Mouse (Mus musculus): ENCODE results near the gene Clns1a. TPM values are rescaled to one million over a fixed set of nuclear protein-coding genes. Genes with fewer than 3 reads are reported as not detected.

Gene Clns1a
- total RNA-seq, 1 experiment: 191 TPM

DNA sequence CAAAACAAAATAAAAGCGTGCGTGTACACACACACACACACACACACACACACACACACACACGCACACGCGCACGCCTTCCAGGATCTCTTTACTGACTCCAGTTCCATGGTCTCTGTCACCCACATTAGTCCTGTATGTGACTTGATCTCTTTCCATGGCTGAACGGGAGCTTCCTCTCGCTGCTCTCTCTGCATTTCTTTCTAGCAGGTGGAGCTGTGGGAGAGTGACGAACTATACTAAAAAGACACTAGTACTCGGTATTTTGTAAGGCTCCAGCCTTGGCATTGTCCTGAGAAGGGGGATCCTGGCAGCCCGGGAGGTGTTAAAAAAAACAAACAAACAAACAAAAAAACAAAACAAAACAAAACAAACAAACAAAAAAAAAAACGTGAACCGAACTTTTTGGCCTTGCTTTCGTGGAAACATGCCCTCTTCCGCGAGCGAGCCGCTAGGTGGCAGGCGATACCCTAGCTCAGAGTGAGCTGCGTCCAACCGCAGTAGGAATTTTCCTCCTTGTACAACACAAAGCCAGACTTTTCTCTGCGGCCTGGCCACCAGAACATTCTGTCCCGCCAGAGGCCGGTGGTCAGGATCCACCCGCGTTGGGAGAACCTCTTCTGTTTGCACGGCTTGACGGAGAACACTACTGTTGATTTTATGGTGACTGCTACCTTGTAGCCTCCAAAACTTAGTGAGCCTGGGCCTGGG, 51.5 kb downstream of the Clns1a start:
- Histone ChIP-seq H3K27ac (ENCODE audit: insufficient read depth, low read depth, low read length, poor library complexity, severe bottlenecking) (no peak overlapping the region), H3K9me3 (ENCODE audit: control insufficient read depth, insufficient read depth, low read depth, low read length) (no peaks in the 10 kb centered on the region), H3K4me3 (ENCODE audit: insufficient read depth in 1 of 2, low read depth in 1 of 2, low read length in 2 of 2, poor library complexity in 1 of 2, severe bottlenecking in 1 of 2) (no peak overlapping the region), H3K9ac (ENCODE audit: insufficient read depth, low read depth, low read length, poor library complexity, severe bottlenecking) (no peak overlapping the region), H3K36me3 (ENCODE audit: control insufficient read depth, insufficient read depth, low read length, poor library complexity, severe bottlenecking) (no peaks in the 10 kb centered on the region), H3K4me1 (ENCODE audit: control insufficient read depth in 2 of 2, insufficient read depth in 2 of 2, low read length in 2 of 2, poor library complexity in 1 of 2) (peaks cover 2 to 3% of the 10 kb centered on the region in 2 experiments; a peak in 2 of 4 replicates)
- in situ Hi-C loops (cut with MboI; ENCODE audit: low sequenced_read_pairs in 2 of 2, unreplicated experiment in 2 of 2): loop anchor here (5.0 to 10.0 kb wide), 2 partner anchors 234 to 367 kb away; partner anchors contain the start of gene Myo7a (in 1 of the 2)
- peak; percentile 56; the same call in 1 of the 2 replicates for TF ChIP-seq ZNF384 (IDR thresholded peaks at IDR 0.05; ENCODE audit: low read depth, low read length)
- TF ChIP-seq HCFC1 (IDR thresholded peaks at IDR 0.05; ENCODE audit: borderline replicate concordance, insufficient read depth, low read length): no peak
- TF ChIP-seq ZC3H11A (IDR thresholded peaks at IDR 0.05; ENCODE audit: borderline replicate concordance, low read depth, low read length): peak; percentile 83; the same call in 1 of the 2 replicates
- no peak for DNase-seq (ENCODE audit: low read depth, low spot score)

DNA sequence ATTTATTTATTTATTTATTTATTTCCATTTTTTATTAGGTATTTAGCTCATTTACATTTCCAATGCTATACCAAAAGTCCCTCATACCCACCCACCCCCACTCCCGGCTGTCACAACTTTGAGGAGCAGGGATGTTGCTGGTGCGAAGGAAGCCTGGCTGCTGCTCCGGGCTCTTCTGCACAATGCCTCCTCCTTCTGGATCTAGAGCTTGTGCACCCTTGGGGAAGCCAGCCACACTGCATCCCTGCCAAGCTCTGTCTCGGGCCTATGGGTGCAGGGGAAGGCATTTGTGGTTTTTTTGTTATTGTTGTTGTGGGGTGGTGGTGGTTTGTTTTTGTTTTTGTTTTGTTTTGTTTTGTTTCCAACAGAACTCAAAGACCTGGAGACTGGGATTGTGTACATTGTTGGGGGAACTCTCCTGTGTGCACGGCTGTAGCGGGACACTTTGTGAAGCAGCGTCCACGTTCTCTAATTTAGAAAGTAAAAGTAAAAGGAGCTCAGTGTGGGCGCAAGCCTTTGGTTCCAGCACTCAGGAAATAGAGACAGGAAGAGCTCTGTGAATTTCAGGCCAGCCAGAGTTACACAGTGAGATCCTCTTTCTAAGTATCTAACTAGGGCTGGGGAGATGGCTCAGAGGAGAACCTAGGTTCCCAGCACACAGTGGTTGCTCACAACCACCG, 52.2 kb downstream of the Clns1a start:
- Histone ChIP-seq H3K4me3 (ENCODE audit: insufficient read depth in 1 of 2, low read depth in 1 of 2, low read length in 2 of 2, poor library complexity in 1 of 2, severe bottlenecking in 1 of 2) (peak overlapping the region in 1 of 2 experiments; percentile 30; a peak in 1 of 4 replicates), H3K27ac (ENCODE audit: insufficient read depth, low read depth, low read length, poor library complexity, severe bottlenecking) (no peak overlapping the region), H3K36me3 (ENCODE audit: control insufficient read depth, insufficient read depth, low read length, poor library complexity, severe bottlenecking) (no peaks in the 10 kb centered on the region), H3K4me1 (ENCODE audit: control insufficient read depth in 2 of 2, insufficient read depth in 2 of 2, low read length in 2 of 2, poor library complexity in 1 of 2) (peaks cover 2 to 3% of the 10 kb centered on the region in 2 experiments; a peak in 2 of 4 replicates), H3K9ac (ENCODE audit: insufficient read depth, low read depth, low read length, poor library complexity, severe bottlenecking) (no peak overlapping the region; the same call in 1 of the 2 replicates), H3K9me3 (ENCODE audit: control insufficient read depth, insufficient read depth, low read depth, low read length) (no peaks in the 10 kb centered on the region)
- in situ Hi-C loops (cut with MboI; ENCODE audit: low sequenced_read_pairs in 2 of 2, unreplicated experiment in 2 of 2): loop anchor here (5.0 to 10.0 kb wide), 2 partner anchors 234 to 366 kb away; partner anchors contain the start of gene Myo7a (in 1 of the 2)
- TF ChIP-seq ZNF384 (IDR thresholded peaks at IDR 0.05; ENCODE audit: low read depth, low read length) (no peak), CHD2 (IDR thresholded peaks at IDR 0.05; ENCODE audit: low read depth, low read length) (no peak), MAFK (IDR thresholded peaks at IDR 0.05; ENCODE audit: insufficient read depth, low read depth, low read length) (no peak), HCFC1 (IDR thresholded peaks at IDR 0.05; ENCODE audit: borderline replicate concordance, insufficient read depth, low read length) (no peak), ZC3H11A (IDR thresholded peaks at IDR 0.05; ENCODE audit: borderline replicate concordance, low read depth, low read length) (no peak)
- no peak for DNase-seq (ENCODE audit: low read depth, low spot score)

DNA sequence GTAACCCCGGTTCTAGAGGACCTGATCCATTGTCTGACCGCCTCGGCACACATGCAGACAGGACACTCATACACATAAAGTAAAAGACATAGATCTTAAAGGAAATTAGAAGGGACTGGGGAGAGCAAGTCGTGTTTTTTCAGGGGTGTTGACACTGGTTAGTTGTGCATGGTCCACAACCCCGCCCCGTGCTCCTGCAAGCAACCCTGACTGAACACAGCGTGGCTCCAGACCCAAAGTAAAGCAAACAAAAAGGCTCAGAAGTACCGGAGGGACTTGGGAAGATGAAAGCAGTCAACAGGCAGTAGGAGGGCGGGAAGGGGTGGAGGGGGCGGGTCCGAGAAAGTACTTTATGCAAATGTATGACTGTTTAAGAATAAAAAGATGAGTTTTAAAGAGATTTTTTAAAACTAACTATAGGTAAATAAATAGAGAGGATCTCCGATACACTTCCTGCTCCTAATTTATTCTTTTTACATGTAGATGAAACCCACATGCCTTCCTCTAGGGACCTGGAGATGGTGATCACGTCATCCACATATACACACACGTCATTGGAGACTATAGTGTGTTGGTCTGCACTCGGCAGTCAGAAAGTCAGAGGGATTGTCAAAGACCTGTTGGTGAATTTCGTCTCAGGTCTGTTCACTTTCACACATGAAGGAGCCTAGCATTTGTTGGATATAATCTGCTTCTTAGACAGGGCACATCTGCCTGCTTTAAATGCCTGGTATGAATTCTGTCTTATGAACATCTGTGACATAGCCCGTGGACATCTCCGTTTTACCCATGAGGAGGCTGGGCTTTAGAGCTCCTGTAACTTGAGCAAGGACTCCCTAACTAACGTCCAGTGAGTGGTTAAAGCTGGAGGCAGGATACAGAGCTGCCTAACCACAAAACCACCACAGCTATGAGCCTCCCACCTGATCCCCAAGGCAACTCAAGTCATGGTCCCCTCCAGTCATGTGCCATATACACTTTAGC, 53.1 kb downstream of the Clns1a start:
- no peak for TF ChIP-seq HCFC1 (IDR thresholded peaks at IDR 0.05; ENCODE audit: borderline replicate concordance, insufficient read depth, low read length)
- TF ChIP-seq ZNF384 (IDR thresholded peaks at IDR 0.05; ENCODE audit: low read depth, low read length): no peak
- TF ChIP-seq MAFK (IDR thresholded peaks at IDR 0.05; ENCODE audit: insufficient read depth, low read depth, low read length): no peak
- Histone ChIP-seq H3K36me3 (ENCODE audit: control insufficient read depth, insufficient read depth, low read length, poor library complexity, severe bottlenecking) (no peaks in the 10 kb centered on the region), H3K27ac (ENCODE audit: insufficient read depth, low read depth, low read length, poor library complexity, severe bottlenecking) (no peak overlapping the region), H3K4me1 (ENCODE audit: control insufficient read depth in 2 of 2, insufficient read depth in 2 of 2, low read length in 2 of 2, poor library complexity in 1 of 2) (peaks cover 0 to 2% of the 10 kb centered on the region in 2 experiments; a peak in 2 of 4 replicates), H3K4me3 (ENCODE audit: insufficient read depth in 1 of 2, low read depth in 1 of 2, low read length in 2 of 2, poor library complexity in 1 of 2, severe bottlenecking in 1 of 2) (peak overlapping the region in 1 of 2 experiments; percentile 30; a peak in 2 of 4 replicates), H3K9ac (ENCODE audit: insufficient read depth, low read depth, low read length, poor library complexity, severe bottlenecking) (no peak overlapping the region; the same call in 1 of the 2 replicates), H3K9me3 (ENCODE audit: control insufficient read depth, insufficient read depth, low read depth, low read length) (no peaks in the 10 kb centered on the region)
- peak; percentile 66 for DNase-seq (ENCODE audit: low read depth, low spot score)
- in situ Hi-C loops (cut with MboI; ENCODE audit: low sequenced_read_pairs in 2 of 2, unreplicated experiment in 2 of 2): loop anchor here (5.0 to 10.0 kb wide), 3 partner anchors 233 to 368 kb away; partner anchors contain the start of gene Myo7a (in 2 of the 2)

All from ES-E14 (cell line).